Mouse (Mus musculus): ENCODE results near the gene Phldb2.

- TF ChIP-seq POLR2A (IDR thresholded peaks at IDR 0.05; ENCODE audit: low read depth, low read length) (no peak), CTCF (conservative IDR thresholded peaks at IDR 0.05; ENCODE audit: insufficient read depth, insufficient read length, low read depth, low read length) (no peak)
Measured at GRCm38 (mm10) chr16:45762859-45763505, 190.4 kb downstream of the Phldb2 start.
